Mouse (Mus musculus) inflammation-experienced regulatory T-cells, adult 6 months (primary cell): ENCODE measurements at regions not wholly inside any gene's neighbourhood (a gene's known extent, or its start where the extent isn't known, plus 50 kb on each side); places are given as distances from the start of the nearest gene placed in this dataset.

ENCODE experiments used
- ATAC-seq: one replicate; pipeline ENCODE4 v1.8.0; 2017

DNA sequence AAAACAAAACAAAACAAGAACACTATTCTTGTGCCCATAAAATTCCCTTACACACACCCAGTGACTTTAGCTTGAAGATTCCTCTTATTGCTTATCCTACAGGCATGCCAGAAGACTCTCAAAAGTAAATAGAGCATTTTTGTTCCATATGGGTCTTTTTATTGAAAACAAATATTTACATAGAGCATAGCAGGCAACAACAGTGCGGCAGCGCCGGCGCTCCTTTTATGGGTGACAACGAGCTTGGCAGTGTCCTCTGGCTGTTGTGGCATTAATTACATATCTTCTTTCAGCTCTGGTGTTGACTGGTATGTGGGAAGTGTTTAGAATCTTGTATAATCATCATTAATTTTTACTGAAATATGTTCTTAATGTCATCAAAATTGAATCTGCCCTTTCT lies 242.2 kb upstream of the Fbxl7 start:
- no peak for ATAC-seq

DNA sequence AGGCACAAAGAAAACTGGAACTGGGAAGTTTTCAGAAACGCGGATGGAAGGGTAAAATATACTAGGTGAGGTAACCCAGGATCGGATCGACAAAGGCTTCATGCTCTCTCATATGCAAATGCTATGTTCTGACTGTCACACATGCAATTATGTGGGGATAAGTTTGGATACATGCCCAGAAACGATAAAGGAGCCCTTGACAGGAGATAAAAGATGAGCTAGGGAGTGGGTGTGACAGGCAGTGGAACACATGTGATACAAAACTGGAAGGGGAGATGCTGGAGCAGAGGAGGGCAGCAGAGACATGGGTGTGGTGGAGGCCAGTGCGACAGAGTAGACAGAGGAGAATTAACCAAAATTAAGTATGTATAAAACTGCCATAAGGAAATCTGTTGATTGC lies 250.5 kb upstream of the Fbxl7 start:
- no peak for ATAC-seq

DNA sequence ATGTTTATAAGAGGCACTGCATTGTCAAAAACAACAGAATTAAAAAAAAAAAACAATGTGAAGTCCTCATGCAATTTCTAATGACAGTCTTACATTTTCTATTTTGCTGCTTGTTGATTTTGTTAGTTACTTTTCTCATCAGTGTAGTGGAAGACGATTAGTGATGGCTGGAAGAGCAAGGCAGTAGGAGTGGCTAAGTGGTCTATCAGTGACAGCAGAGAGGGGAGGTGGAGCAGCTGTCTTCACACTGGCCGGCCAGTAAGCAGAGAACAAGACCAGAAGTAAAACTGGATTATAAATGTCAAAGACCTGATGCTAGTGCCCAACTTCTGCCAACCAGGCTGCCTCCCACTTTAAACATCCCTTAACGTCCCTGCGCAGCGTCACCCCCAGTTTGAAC lies 265.6 kb upstream of the Fbxl7 start:
- no peak for ATAC-seq

DNA sequence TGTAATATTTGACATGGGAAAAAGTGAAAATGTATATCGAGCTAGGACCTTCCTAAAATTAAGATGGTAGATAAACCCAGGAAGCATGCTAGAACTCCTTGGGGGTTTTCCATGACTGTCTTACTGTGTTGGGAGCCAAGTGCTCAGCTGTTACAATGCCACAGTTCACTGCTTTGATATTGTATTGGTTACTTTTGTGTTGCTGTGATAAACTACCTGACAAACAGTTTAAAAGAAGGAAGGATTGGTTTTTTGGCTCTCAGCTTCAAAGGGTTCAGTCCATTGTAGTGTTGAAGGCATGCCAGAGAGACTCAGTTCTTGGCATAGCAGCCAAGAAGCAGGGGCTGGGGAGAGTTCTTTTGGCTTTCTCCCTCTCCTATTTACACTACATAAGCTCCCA lies 272.1 kb upstream of the Fbxl7 start:
- no peak for ATAC-seq

DNA sequence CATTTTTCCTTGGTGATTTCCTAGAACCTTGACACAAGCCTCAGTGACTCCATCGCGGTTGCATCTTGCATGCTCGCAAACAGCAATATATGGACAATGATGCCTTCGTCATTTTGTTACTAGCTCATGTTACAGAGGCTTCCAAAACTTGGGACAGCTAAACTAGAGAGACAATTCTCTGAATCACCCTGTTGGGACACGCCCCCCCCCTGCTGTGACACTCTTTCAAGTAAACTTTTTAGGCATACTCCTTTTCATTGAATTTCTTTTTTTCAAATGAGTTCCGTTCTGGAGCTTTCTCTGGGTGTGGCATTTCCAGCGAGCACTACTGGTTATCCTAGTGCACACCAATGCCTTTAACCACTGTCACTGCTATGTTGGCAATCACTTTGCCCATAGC lies 274.5 kb upstream of the Fbxl7 start:
- ATAC-seq, result no peak

DNA sequence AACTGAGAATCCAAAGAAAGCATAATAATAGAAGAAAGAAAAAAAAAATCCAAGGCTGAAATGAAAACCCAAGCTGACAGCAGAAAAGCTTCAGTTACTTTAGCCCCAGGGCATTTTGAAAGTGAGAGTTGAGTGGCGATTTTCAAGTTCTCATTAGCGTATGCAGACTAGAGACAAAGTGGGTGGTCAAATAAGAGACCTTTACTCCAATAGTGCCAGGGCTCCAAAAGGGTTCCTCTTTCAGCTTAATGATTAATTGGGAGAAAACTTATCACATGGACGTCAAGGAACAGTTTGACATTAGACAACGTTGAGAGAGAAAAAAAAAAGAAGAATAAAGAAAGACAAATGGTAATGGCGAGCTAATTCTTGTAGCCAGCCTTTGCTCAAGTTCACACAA lies 278.1 kb upstream of the Fbxl7 start:
- no peak for ATAC-seq

DNA sequence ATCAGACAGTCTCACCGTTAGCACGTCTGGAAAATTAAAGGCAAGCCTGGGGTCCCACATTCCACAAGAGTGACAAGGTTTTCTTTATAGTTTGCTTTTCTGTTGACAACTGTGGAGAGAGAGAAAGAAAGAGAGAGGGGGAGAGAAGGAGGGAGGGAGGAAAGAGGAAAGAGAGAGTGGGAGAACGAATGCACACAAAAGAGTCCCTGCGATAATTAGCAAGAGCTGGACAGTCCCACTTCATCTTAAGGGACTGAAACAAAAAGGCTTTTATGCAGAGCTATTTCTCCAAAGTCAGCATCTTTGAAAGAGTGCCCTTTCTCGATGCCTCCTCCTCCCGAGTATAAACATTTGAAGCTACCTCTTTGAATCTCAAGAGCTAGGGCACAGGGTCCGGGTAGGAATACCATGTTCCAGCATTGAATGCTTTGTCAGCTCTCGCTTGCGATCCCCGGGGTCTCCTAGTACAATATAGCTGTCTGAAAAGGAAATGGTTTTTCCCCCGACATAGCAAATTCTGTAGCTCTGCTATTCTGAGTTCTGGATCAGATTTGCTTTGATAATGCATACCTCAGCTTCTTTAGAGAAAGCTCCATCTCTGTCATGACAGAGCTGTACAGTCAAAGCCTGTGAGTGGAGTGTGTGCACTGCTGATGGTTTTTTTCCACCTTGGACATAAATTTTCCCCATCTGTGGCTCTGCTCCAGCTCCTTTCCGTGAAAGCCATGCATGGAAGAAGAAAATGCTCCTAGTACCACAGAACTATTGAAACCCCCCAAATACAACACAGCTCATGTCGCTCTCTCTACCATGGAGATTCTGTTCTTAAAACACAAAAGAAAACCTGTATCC lies 282.9 kb upstream of the Fbxl7 start:
- ATAC-seq, result no peak

DNA sequence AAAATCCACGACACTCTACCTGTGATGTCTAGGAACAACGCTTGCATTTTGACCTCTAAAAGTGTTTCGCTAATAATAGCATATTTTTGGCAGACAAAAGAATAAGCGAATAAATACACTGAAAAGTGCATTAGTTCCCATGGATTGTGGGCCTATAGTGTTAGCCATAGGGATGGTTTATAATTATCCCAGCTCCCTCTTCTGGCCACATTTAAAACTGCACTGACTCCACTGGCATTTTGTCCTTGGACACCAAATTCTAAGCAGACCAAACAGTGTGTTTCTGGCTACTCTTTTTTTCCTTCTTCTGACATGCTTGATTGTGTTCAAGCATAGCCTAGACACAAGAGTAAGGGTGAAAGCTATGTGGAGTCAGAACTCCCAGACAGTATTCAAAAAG lies 276.8 kb upstream of the Ank start:
- no peak for ATAC-seq

DNA sequence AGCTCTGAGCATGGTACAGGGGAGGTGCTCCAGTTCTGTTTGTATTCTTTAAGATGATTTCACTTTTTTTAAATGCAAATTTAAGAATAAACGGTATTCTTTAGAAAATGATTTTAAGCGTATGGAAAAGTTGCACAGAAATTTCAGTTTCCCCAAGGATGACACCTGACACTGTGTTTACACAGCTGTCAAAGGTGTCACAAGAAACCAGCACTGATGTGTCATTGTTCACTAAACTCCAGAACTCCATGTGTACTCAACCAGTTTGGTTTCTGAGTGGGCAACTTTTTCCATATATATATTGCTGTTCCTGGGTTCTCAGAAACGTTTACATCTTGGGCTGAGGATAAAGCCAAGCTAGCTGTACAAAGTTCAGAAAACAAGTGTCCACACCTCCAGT lies 265.0 kb upstream of the Ank start:
- no peak for ATAC-seq

DNA sequence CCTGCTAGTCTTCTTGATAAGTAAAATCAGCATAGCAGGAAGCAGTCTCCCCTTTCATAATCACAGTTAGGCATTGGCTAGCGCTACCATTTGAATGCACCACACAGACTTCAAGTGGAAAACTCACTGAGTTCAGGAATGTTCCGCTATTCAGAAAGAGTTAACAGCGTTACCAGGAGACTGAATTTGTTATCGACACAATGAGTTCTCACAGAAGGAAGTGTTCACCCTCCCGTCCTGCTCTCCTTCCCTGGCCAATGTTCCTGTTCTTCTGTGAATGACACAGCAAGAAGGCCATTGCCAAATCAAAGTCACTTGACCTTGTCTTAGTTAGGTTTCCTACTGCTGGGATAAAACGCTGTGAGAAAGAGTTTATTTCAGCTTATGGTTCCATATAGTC lies 261.6 kb upstream of the Ank start:
- ATAC-seq, result no peak

DNA sequence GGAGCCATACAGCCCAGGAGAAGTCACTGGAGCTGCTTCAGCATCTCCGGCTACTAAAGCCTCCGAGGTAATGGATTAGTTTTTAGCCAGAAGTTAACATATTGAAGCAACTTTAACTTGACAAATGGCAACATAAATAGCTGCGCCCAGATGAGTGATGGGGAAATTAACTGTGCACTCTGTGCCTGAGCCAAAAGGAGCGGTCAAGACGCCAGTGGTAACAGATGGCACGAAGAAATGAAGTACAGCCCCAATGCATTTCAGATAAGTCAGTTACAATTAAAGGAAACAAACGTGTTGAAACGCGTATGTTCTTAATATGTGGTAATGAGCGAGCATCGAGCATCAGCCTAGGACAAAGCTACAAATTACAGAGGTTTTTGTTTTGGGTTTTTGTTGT lies 259.0 kb upstream of the Ank start:
- no peak for ATAC-seq

DNA sequence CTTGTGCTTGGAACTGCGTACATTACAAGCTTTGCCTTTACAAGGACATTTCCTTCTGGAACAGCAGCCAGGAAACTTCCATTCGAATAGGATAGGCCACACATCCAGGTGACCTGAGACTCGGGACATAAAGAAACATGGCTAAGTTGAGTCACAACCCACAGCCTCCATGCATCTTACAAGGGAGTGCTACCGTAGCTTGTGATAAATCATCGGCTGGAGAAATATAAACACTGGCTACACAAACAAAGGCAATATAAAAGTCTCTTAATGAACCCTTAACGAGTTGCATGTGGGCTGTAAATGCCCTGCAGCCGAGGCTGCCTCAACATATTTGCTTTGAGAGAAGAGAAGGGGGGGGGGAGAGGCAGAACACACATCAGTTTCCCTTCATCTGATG lies 250.1 kb upstream of the Ank start:
- no peak for ATAC-seq

DNA sequence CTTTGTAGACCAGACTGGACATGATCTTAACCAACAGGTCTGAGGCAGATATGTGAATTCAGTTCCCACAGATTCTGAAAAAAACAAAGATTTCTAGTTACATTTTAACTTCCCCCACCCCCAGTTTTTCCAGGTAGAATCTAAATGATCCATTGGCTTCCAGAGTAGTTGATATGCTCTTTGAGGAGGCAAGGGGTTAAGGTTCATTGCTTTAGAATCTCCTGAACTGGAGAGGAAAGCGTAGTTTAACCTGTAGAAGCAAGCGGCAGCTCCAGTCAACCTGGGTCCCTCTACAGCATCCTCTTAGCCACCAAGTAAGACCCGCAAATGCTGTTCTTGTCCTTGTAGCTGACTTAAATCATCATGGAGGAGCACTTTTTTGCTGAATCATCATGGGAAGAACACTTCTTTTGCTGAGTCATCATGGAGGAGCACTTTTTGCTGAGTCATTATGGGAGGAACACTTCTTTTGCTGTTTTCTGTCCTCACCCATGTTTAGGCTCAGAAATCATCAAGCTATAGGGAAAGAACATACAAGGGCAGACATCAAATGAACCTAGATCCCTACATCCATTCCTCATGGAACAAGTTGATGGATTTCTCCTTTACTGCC lies 247.2 kb upstream of the Ank start:
- ATAC-seq, result no peak

DNA sequence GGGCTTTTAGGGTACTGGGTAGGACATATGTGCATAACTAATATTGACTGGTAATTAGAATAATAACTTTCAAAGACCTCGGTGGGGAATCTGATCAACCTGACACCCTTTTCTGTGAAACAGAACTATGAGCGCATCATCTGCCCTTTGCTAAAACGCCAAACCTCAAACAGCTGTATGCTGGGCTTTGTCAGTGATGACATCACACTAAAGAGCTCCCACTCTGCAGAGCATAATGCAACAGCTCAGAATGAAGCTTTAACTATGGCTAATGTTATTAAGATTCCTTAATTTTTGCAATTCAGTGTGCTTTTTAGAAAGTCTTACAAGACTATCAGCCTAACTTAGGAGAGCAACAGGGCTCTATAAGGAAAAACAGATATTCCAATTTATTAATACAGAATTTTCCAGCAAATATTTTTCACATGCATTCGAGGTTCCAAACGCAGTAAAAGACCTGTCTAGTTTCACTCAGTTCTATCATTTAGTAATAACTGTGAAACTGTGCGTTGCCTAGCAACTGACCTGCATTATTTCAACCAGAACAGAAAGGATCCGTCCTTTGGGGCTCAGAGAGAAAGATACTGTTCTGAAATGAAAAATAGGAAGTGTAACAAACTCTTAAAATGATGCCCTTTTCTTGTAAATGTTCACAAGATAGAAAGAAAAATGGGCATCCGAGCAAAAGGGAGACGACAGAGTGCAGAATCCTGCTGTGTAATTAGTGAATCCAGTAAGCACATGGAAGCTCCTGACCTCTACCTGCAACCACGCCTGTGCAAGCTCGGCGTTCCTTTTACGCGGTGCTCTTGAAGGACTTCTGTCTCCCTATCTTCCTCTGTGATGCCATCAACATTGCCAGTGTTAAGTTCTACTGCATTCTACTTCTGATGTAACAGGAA lies 242.6 kb upstream of the Ank start:
- ATAC-seq, result no peak

DNA sequence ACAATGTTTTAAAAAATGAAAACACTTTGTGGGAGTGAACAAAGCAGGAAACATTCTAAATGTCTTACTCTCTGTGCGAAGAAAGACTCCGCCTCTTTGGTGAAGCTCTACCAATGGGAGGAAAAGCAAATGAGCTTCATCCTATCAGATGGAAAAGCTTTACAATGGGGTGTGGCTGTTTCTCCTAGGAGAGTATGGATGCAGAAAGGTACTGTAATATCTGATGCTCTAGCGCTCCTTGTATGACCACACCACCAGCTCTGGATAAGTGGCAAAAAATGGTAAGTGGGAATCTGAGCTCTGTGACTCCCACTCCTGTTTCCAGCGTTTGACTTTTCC lies 242.0 kb upstream of the Ank start:
- ATAC-seq, result no peak

DNA sequence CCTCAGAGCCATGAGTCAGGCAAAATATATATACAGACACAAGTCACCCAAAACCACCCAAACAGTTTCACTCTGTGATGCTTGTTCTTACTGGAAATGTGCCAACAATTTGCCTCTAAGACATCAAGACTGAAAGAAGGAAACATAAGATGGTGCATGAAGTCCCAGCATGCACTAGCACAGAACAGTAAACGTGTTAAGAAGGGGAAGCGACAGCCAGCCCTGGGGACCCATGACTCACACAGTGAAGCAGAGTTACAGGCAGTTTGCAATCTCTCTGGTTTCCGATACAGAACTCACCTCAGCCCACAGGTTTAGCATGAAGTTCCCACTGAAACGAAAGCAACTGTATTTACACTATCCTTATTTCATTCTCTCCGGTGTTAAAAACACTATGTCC lies 233.7 kb upstream of the Ank start:
- no peak for ATAC-seq

DNA sequence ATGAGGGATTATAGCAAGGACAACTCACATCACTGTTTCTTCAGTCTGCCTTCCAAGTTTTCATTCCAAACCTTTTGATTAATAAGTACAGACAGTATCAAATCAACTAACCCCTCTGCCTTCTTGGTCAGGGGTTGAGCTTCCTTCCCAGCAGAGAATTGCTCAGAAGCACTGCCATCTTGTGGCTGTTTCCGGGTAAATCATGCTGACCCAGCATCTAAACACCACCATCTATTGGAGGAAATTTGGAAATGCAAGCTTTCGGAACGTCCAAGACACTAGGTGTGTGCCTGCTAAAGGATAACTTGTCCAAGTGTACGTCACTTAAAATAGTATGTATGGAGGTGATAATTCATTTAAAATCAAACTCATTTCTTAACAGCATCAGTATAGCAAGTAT lies 231.7 kb upstream of the Ank start:
- no peak for ATAC-seq

DNA sequence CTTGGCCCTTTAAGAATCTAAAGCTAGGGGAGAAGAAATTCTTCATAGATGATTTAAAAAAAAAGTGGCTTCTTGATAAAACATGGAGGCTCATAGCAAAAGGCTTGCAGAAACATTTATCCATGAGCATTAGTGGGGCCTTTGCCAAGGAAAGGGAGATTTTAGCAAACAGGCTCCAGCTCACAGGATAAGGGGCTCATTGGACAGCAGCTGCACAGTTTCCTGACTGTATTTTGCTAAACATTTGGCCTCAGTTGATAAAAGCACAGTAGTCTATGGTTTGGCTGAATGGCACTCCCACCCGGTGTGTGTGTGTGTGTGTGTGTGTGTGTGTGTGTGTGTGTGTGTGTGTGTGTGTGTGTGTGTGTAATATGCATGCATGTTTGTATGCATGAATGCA lies 228.2 kb upstream of the Ank start:
- no peak for ATAC-seq

DNA sequence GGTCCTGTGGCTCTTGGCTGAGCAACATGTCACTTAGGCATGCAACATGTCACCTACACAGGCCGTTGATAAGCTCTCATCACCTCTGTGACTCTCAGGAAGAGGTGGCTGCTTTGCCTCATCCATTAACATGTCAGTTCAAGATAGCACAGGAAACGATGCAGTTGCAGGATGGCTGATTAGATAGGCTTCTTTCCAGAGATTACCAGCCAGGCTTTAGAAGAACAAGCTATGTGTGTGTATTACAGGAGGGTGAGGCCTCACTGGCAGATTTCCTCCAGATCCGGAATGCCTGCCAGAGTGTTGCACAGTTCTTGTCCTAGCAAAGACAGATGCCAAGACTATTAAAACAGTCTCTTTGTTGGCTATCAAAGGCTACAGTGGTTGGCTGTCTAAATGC lies 220.2 kb upstream of the Ank start:
- ATAC-seq, result no peak

DNA sequence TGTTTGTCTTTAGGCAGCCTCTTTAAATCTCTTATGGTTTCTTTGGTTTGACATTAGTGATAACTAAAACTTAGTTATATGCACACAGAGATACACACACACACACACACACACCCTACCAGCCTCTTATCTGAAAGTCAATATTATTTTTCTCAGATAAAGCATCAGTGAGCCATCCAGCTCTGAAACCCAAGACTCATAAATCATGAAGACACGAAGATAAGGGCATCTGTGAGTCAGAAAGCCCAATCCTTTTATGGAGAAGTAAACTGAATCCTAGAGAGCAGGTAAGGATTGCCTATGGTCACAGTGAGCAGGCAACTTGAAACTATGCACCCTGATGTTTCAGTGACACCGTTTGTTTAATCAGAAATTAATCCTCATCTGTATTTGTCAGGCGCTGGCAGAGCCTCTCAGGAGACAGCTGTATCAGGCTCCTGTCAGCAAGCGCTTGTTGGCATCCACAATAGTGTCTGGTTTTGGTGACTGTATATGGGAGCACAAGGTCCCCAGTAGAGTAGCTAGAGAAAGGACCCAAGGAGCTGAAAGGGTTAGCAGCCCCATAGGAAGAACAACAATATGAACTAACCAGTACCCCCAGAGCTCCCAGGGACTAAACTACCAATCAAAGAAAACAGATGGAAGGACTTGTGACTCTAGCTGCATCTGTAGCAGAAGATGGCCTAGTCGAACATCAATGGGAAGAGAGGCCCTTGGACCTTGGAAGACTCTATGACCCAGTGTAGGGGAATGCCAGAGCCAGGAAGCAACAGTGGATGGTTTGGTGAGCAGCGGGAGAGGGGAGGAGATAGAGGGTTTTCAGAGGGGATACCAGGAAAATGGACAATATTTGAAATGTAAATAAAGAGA lies 207.3 kb upstream of the Ank start:
- ATAC-seq, result no peak

DNA sequence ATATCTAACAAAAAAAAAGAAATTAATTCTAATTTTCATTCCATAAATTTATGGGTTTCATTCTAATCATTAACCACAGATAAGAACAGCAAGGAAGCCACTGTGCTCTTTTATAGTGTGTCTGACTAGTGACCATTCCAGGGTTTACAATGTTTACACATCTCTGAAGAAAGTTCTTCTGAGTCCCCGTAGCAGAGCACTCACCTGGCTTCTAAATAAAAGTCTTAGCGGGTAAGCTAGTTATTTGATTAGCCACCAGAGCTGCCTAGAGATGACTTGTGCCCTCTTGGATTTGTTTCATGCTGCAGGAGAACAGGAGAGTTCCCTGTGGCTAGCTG lies 206.7 kb upstream of the Ank start:
- no peak for ATAC-seq

DNA sequence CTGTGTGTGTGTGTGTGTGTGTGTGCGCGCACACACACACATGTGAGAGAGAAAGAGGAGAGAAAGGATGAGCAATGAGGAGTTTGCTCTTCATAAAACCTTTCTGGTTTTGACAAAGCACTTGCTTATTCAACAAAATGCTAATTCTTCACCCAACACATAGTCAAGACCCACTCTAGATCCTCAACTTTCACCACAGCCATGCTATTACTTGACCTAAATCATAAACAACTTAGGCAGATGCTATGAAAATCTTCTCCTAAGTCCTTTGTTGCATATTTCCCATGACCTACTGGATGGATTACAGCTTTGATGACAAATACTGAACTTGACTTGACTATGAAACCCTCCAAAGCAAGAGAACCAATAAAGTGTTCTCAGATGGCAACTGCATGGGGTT lies 196.3 kb upstream of the Ank start:
- no peak for ATAC-seq

DNA sequence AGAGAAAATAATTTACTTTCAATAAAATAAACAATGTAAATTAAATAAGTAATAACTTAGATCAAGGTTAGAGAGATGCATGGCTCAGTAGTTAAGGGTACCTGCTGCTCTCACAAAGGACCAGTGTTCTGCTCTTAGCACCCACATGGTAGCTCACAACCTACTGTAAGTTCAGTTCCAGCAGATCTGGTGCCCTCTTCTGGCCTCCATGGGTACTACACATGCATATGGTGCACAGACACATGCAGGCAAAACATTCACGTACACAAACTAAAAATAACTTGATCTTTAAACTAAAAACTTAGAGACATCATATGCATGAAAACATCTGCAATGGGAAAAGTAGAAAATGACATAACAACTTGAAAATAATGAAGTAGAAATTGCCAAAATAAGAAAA lies 184.2 kb upstream of the Ank start:
- no peak for ATAC-seq
